Mouse (Mus musculus): Measurements from ENCODE around the gene Anapc4.

Gene Anapc4

GRCm38 (mm10) chr5:52833761-52834274 is at the start of gene Anapc4:
TSS of gene Anapc4 (plus strand) at chr5:52834012.
- peak; percentile 100 for DNase-seq

- DNase-seq: no peak
Measured at GRCm38 (mm10) chr5:52786556-52787322, 47.1 kb upstream of the Anapc4 start.

- DNase-seq: no peak
Measured at GRCm38 (mm10) chr5:52793230-52793629, 40.6 kb upstream of the Anapc4 start.

- DNase-seq: no peak
Measured at GRCm38 (mm10) chr5:52794109-52794508, 39.7 kb upstream of the Anapc4 start.

GRCm38 (mm10) chr5:52799274-52799985 is 34.4 kb upstream of the Anapc4 start:
- no peak for DNase-seq

DNA sequence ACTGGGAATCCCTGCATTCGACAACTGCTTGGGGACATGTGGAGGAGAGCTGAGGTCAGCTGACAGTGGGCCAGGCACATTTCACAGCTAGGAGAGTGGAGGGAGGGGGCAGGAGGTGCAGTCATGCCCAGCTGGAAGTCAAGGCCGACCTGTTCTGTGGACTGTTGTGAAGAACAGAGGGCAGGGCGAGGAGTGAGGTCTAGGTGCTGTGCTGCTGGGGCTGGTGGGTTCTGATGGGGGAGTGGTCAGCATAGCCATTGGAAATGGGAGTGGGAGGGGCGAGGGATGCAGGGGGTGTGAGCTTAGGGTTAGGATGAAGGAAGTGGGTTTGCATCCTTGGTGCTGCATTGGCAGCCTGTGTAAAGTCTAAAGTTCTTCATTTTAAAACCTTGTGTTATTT is 28.0 kb upstream of the Anapc4 start:
- no peak for DNase-seq

- no peak for DNase-seq
Measured at GRCm38 (mm10) chr5:52806349-52806748, 27.5 kb upstream of the Anapc4 start.

DNA sequence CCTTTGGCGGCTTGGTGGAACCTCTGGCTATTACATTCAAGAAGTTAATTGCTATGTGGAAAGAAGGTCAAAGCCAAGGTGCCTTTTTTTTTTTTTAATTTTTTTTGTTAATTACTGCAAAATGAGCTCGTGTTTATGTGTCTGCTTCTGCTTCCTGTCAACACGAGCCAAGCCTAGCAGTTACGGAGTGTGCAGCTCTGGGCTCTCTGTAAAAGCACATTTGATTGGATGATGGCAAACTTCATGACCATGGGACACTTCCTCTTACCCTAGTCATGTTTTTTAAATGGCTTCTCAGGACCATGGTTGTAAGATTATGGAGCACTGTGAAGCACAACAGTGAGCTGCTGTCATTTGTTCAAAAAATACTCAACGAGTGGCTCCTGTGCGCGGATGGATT is 26.8 kb upstream of the Anapc4 start:
- no peak for DNase-seq

DNA sequence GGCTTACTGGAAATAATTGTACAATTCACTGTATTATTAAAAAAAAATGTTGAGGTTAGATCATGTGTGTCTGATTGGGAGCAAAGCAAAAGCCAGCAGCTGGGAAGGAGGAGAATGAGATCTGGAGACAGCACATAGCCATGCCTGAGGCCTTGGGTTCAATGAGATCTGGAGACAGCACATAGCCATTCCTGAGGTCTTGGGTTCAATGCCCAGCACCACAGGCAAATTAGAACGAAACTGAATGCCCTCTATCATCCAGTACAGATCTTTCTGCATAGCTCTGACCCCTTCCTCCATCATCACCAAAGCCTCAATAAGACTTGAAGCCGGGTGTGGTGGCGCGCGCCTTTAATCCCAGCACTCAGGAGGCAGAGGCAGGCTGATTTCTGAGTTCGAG is 23.4 kb upstream of the Anapc4 start:
- no peak for DNase-seq

DNA sequence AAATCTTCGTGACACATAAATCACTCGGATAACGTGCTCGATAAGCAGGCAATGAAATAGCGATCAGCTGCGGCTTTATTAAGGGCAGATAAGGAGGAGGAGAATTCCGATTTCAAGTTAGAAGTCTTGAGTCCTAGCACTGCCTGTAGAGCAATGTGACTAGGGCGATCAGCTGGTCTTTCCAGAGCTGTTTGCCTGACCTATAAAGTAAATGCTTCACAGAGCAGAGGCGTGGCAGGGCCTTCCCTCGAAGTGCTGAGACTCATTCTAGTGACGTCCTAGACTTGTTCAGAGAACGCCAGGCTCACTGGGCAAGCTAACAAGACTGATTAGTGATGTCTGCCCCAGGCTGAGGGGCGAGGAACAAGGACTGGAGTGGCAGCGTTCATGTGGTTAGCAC is 22.8 kb upstream of the Anapc4 start:
- no peak for DNase-seq

- DNase-seq: no peak
Measured at GRCm38 (mm10) chr5:52812456-52812855, 21.4 kb upstream of the Anapc4 start.

DNA sequence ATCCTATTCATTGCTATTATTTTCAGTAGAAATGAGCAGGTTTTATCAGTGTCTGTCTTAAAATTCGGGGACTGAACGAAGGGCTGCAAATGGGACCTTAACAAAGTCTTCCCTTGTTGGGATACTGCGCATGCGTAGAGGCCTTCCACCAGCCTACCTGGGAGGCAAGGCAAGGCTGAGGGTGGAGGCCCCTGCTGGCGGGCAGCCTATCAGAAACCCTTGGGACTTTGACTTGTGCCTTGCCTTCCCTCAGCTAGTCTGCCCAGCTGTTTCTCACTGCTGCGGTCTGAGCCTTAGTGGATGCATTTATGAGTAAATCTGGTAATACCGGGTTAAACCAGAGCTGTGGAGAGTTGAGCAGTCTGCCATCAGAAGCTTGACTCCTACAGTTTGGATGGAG is 20.5 kb upstream of the Anapc4 start:
- DNase-seq: no peak

DNA sequence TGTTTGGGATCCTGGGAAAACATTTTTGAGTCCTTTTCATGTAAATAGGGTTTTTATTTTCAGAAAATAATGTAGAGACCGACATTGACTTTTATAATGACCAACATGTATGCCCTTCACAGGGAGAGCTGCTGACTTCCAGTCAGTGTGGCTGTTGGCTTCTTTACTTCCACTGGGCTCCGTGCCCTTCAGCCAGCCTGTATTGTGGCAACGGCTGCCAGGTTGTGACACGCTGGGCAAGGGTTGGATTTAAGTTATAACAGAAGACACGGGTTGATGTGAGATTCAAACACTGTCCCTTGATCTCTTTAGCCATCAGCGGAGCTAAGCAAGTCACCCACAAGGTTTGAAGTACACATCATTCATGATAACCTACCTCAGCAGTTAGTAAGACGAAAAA is 15.1 kb upstream of the Anapc4 start:
- DNase-seq: no peak

DNA sequence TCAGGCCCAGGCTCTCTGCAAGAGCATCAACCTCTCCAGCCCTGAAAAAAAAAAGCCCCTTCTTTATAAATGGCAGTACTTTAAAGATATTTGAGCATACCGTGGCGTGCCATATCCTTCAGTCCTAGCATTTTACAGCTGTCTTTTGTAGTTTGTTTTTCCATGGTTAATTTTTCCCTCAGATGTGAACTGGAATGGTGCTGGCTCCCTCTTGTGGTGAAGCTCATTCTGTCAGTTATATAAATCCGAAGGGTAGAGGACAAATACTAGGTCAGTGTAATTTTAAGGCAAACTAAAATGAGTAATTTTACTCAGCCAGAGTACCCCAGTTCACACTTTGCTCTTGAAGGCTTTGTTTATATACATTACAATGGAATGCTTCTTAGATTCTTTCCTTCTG is 12.1 kb upstream of the Anapc4 start:
- no peak for DNase-seq

GRCm38 (mm10) chr5:52827923-52828322 is 5.9 kb upstream of the Anapc4 start:
- DNase-seq: no peak

DNA sequence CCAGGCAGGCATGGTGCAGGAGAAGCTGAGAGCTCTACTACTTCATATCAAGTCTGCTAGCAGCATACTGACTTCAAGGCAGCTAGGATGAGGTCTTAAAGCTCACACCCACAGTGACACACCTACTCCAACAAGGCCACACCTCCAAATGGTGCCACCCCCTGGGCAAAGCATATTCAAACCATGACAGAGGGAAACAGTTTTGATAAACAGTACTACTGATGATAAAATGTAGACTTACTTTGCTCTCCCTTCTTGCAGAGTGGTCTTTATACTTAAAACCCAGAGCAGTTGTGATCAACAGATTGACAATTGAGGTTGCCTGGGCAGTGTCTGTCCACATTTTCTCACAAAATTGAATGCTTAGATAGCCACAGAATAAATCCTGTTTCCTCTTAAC is 807 bp upstream of the Anapc4 start:
- peak in 1 of 2 experiments; percentile 20 for DNase-seq

DNA sequence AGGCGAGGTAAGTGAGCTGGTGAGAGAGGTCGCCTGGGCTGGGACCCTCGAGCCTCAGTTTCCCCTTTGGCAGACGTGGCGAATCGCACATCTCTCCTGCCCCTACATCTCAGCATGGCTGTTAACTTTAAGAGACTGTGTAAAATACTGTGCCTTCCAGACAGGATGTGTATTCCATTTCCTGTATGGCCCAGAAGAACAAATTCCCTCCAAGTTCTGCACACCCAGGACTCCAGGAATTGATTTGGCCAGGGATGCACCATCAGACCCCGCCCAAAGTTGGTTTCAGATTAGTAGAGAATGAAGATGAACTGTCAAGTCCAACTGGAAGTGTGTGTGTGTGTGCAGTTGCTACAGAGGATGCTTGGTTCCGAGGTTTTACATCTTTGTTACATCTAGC is 574 bp downstream of the Anapc4 start:
- DNase-seq: no peak

- DNase-seq: no peak
Measured at GRCm38 (mm10) chr5:52844319-52844718, 10.5 kb downstream of the Anapc4 start.

DNA sequence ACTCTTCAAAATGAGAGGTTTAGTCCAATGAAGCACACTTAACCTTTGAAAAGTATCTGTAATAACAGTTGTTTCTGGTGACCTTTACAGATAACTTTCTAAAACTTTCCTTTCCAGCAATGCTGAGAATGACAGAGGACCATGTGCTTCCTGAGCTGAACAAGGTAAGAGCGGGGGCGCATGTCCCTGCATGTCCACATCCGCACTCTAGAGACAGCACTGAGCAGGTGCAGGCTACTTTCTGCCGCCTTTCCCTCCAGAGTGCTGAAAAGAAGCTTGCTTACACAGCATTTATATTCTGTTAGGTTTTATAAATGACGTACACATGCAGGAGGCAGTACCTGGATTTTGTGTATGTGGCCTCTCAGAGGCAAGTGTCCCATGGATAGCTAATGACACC is 21.9 kb downstream of the Anapc4 start:
- no peak for DNase-seq

GRCm38 (mm10) chr5:52864446-52864845 is 30.6 kb downstream of the Anapc4 start:
- no peak for DNase-seq

DNA sequence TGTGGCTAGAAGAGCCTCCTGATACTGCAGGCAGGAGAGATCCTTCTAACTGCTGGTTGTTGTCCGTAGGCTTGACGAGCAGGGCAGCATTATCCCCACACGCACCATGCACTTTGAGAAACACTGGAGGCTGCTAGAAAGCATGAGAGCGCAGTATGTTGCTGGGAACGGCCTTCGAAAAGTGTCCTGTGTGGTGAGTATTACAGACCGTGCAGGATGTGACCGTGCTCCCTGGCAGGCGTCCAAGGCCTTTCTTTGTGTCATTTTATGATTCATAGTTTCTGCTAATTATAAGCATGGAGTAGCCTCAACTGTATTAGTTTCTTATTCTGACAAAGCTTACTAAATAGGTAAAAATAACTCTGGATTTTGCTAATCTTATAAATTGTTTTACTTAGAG is 32.0 kb downstream of the Anapc4 start:
- DNase-seq: no peak

DNA sequence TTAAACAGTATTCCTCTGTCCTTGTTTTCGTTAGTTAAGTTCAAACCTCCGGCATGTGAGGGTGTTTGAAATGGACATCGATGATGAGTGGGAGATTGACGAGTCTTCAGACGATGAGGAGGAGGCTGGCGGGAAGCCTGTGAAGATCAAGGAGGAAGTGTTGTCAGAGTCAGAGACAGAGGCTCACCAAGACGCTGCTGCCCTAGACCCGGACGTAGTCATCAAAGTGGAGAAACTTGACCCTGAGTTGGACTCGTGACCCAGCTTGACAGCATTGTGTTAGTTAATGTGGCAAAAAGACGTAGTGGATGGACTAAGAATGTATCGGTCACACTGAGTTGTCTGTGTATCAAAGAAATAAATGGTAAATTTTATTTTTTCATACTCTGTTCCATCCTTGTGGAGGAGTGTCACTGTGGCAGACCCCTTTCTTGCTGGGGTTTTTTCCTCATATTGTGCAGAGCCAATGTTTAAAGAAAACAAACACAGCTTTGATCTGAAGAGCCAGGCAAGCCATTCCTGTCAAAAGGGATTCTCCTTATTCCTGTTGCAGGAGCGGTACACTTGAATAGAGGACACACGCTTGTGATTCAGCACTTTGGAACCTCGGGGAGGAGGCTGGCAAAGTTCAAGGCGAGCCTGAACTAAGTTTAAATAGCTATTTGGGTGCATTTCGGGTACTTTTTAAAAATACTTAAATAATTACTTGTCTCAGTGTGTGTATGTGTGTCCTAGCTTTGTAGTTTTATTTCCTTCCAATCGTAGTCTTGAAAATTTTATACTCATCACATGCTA is 32.7 kb downstream of the Anapc4 start:
- DNase-seq: no peak

DNA sequence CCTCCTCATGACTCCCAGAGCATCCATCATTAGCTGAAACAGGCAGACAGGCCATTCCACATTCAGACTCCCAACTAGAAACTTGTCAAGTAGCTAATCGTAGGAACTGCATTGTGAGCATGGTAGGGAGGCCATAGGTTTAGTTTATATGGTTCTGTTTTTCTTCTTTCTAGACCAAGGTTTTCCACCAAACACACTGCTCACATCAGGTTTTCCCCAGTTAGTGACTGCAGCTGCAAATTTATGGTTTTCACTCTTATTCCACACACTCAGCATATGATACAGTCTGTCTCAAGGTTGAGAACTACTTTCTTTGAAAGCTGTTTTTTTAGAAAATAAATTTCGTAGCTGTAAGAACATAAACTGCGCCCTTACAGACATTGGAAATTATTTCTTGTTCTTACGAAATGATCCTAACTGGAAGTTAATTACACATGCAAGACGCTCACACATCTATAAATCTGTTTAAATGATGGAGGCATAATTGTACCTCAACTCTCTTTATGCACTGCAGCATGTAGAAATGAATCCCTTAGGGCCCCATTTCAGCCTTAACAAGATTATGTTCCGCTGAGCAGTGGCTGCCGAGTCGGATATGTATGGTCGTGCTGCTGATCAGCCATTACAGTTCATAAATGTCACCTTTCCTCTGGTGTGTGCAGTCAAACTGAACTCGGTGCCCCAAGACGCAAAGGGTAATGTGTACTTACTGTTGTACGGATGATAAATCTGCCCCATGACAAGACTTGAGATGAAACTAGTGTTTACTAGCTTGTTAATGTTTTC is 35.3 kb downstream of the Anapc4 start:
- no peak for DNase-seq
